Mouse (Mus musculus): Measurements from ENCODE around the gene Gm40193. TPM values are rescaled to one million over a fixed set of nuclear protein-coding genes. Genes with fewer than 3 reads are reported as not detected.
"Not testable (repeated sequence)": the region's sequence is repeated elsewhere in the genome, so short reads cannot be mapped to it uniquely, and the experiment has no call there.

The Gm40193 gene
- polyA plus RNA-seq, 1 experiment, result not detected

DNA sequence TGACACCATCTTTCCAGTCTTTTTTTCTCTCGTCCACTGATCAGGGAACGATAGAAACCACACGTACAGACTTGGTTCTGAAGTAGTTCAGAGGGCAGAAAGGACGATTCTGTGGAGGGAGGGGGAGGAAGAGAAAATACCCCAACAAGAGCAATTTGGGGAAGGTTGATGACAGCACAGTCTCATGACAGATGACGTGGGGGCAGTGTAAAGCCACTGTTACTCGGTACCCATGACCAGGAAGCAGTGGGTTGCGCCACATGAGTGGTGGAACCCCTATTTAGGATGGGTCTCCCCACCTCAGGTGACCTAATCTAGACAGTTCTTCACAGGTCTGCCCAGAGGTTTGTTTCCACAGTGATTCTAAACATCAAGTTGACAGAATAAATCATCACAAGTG is 4.1 kb downstream of the Gm40193 start:
- WGBS, result 70% methylated on average over 7 of the region's 7 CpGs
- Histone ChIP-seq H3K27ac (ENCODE audit: control insufficient read depth, insufficient read depth, low read depth, low read length, poor library complexity) (no peak overlapping the region), H3K4me1 (ENCODE audit: control insufficient read depth, insufficient read depth, low read length) (no peaks in the 10 kb centered on the region; the same call in 1 of the 2 replicates), H3K4me3 (replicated peaks; ENCODE audit: control insufficient read depth, low read depth, low read length) (no peak overlapping the region)
- TF ChIP-seq POLR2A (IDR thresholded peaks at IDR 0.05; ENCODE audit: borderline replicate concordance, control insufficient read depth, low read depth, low read length) (no peak), CTCF (IDR thresholded peaks at IDR 0.05; ENCODE audit: control insufficient read depth, insufficient read depth, low read length) (no peak)

DNA sequence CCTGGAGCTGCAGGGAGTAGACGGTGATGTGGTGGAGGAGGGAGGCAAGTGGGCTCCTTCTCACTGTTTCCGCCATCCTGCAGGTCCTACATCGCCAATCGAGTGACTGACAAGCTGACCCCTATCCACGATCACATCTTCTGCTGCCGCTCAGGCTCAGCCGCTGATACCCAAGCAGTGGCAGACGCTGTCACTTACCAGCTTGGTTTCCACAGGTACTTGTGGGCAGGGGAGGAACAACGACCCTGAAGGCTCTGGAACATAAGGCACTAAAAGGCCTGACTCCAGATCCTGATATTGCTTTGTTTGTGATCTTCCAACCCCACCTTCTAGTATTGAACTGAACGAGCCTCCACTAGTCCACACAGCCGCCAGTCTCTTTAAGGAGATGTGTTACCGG is 6.5 kb downstream of the Gm40193 start:
- TF ChIP-seq POLR2A (IDR thresholded peaks at IDR 0.05; ENCODE audit: borderline replicate concordance, control insufficient read depth, low read depth, low read length) (no peak), CTCF (IDR thresholded peaks at IDR 0.05; ENCODE audit: control insufficient read depth, insufficient read depth, low read length) (no peak)

DNA sequence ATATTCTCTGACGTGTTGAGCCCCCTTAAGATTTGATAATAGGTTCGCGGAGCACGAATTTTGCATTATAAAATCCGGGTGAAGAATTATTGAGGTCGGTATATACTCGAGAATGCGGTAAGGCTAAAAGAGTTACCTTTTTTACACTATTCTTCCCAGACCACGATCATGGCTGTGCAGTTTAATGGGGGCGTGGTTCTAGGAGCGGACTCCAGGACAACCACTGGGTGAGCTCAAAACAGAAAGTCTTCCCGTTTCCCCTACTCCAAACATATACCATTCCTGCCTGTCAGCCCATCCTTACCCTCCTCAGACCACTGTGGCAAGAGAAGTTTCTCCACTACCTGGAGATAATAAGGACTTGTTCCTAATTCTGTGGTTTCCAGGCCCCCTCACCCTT is 7.0 kb downstream of the Gm40193 start:
- Histone ChIP-seq H3K4me3 (replicated peaks; ENCODE audit: control insufficient read depth, low read depth, low read length) (peak overlapping the region; percentile 84), H3K27ac (ENCODE audit: control insufficient read depth, insufficient read depth, low read depth, low read length, poor library complexity) (no peak overlapping the region), H3K4me1 (ENCODE audit: control insufficient read depth, insufficient read depth, low read length) (no peaks in the 10 kb centered on the region; the same call in 1 of the 2 replicates)
- TF ChIP-seq POLR2A (IDR thresholded peaks at IDR 0.05; ENCODE audit: borderline replicate concordance, control insufficient read depth, low read depth, low read length) (no peak), CTCF (IDR thresholded peaks at IDR 0.05; ENCODE audit: control insufficient read depth, insufficient read depth, low read length) (no peak)
- WGBS, result 2% methylated on average over 12 of the region's 12 CpGs

More for the DNA sequence above, 6.5 kb downstream of the Gm40193 start:
- no peak overlapping the region for H3K27ac ChIP-seq (ENCODE audit: control insufficient read depth, insufficient read depth, low read depth, low read length, poor library complexity)
- WGBS, result 88% methylated on average over 12 of the region's 12 CpGs
- no peak overlapping the region for H3K4me3 ChIP-seq (replicated peaks; ENCODE audit: control insufficient read depth, low read depth, low read length)
- H3K4me1 ChIP-seq (ENCODE audit: control insufficient read depth, insufficient read depth, low read length), result no peaks in the 10 kb centered on the region; the same call in 1 of the 2 replicates

- TF ChIP-seq CTCF (IDR thresholded peaks at IDR 0.05; ENCODE audit: control insufficient read depth, insufficient read depth, low read length) (no peak), POLR2A (IDR thresholded peaks at IDR 0.05; ENCODE audit: borderline replicate concordance, control insufficient read depth, low read depth, low read length) (peak; percentile 73; the same call in 1 of the 2 replicates)
- under 1% methylated on average over 26 of the region's 26 CpGs for WGBS
Observed at GRCm38 (mm10) chr11:70525184-70525678, 7.5 kb downstream of the Gm40193 start, which contains the start of gene Psmb6. Psmb6 (plus strand) TSS chr11:70525367.

GRCm38 (mm10) chr11:70524782-70525181 is 8.0 kb downstream of the Gm40193 start:
- Histone ChIP-seq H3K4me3 (replicated peaks; ENCODE audit: control insufficient read depth, low read depth, low read length) (no peak overlapping the region), H3K4me1 (ENCODE audit: control insufficient read depth, insufficient read depth, low read length) (no peaks in the 10 kb centered on the region; the same call in 1 of the 2 replicates), H3K27ac (ENCODE audit: control insufficient read depth, insufficient read depth, low read depth, low read length, poor library complexity) (no peak overlapping the region)
- 3% methylated on average over 8 of the region's 8 CpGs for WGBS
- TF ChIP-seq CTCF (IDR thresholded peaks at IDR 0.05; ENCODE audit: control insufficient read depth, insufficient read depth, low read length), result no peak
- no peak for TF ChIP-seq POLR2A (IDR thresholded peaks at IDR 0.05; ENCODE audit: borderline replicate concordance, control insufficient read depth, low read depth, low read length)

More at GRCm38 (mm10) chr11:70525184-70525678, 7.5 kb downstream of the Gm40193 start, which contains the start of gene Psmb6:
- Histone ChIP-seq H3K4me1 (ENCODE audit: control insufficient read depth, insufficient read depth, low read length) (no peaks in the 10 kb centered on the region; the same call in 1 of the 2 replicates), H3K4me3 (replicated peaks; ENCODE audit: control insufficient read depth, low read depth, low read length) (peak within 1 kb of the TSS; percentile 84), H3K27ac (ENCODE audit: control insufficient read depth, insufficient read depth, low read depth, low read length, poor library complexity) (no peak within 1 kb of the TSS)

- 90% methylated on average over 8 of the region's 8 CpGs for WGBS
- H3K4me1 ChIP-seq (ENCODE audit: control insufficient read depth, insufficient read depth, low read length); H3K27ac ChIP-seq (ENCODE audit: control insufficient read depth, insufficient read depth, low read depth, low read length, poor library complexity); H3K4me3 ChIP-seq (replicated peaks; ENCODE audit: control insufficient read depth, low read depth, low read length): not testable (repeated sequence)
Observed at GRCm38 (mm10) chr11:70523306-70523989, 9.3 kb downstream of the Gm40193 start.

DNA sequence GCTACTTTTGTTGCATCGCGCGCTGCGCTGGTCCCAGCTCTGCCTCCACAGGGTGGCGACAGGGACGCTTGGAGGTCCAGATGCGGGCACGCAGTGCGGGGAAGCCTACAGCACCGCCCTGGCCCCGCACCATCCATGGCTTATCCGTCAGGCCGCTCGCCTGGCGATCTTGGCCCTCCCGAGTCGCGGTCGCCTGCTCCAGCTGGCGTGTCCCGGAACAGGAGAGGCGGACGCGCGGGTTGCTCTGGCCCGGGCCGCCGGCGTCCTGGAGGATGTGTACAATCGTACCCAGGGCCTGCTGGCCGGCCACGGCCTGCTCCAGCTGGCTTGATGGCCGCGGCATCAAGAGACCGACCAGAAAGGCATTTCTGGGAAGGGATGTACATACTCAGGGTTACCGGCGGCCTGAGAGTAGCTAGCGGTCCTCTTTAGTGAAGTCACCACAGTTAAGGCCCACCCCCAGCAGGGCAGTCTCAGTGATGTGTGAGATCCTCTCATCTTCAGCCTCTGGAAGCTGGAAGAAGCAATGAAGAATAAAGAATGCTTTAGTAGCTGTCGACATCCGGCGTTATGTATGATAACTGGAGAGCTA is 12.5 kb downstream of the Gm40193 start:
- Histone ChIP-seq H3K4me1 (ENCODE audit: control insufficient read depth, insufficient read depth, low read length) (no peaks in the 10 kb centered on the region), H3K27ac (ENCODE audit: control insufficient read depth, insufficient read depth, low read depth, low read length, poor library complexity) (no peak overlapping the region), H3K4me3 (replicated peaks; ENCODE audit: control insufficient read depth, low read depth, low read length) (no peak overlapping the region)
- 81% methylated on average over 41 of the region's 41 CpGs for WGBS
- no peak for TF ChIP-seq CTCF (IDR thresholded peaks at IDR 0.05; ENCODE audit: control insufficient read depth, insufficient read depth, low read length)
- no peak for TF ChIP-seq POLR2A (IDR thresholded peaks at IDR 0.05; ENCODE audit: borderline replicate concordance, control insufficient read depth, low read depth, low read length)

DNA sequence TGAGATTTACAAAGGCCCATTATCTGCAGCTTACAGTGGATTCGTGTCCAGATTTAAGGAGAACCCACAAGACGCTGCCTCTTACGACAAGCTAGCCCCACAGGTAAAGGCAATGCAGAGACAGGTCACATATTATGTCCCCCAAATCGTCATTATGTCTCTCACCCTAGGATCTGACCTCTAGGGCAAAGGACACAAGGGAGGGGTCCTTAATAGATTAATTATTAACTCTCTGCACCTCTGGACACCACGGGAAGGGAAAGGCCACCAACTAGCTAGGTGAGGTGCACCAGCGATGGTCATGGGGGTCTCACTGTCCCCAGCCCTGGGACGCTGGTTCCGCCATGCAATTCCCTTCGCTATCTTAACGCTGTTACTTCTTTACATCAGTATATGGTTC is 13.8 kb downstream of the Gm40193 start, which contains the start of gene Gltpd2:
Gltpd2 (plus strand) TSS at position 274 of the 400 bp plus-strand sequence.
- TF ChIP-seq POLR2A (IDR thresholded peaks at IDR 0.05; ENCODE audit: borderline replicate concordance, control insufficient read depth, low read depth, low read length) (no peak), CTCF (IDR thresholded peaks at IDR 0.05; ENCODE audit: control insufficient read depth, insufficient read depth, low read length) (no peak)
- Histone ChIP-seq H3K4me3 (replicated peaks; ENCODE audit: control insufficient read depth, low read depth, low read length) (no peak within 1 kb of the TSS), H3K4me1 (ENCODE audit: control insufficient read depth, insufficient read depth, low read length) (no peaks in the 10 kb centered on the region), H3K27ac (ENCODE audit: control insufficient read depth, insufficient read depth, low read depth, low read length, poor library complexity) (no peak within 1 kb of the TSS)
- WGBS, result 84% methylated on average over 10 of the region's 10 CpGs
